Mouse (Mus musculus): ENCODE measurements around the gene Fggy.

DNA sequence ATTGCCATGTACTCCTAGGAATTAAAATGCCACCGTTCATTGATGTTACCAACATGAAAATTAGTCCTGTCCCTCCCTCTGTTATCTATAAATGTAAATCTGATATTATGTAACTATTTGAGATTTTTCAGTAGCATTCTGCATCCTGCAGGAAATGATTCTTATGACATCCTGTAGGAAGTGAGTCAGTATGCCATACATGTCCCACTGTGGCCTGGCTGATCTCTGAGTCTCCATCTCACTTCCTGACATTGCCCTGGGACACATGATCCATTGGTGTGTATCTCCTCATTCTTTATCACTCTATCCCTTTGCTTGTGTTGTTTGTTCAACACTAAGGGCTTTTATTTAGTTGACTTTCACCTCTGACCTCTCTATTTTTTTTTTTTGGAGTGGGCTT, 110.3 kb downstream of the Fggy start:
- TF ChIP-seq TAL1 (IDR thresholded peaks at IDR 0.05; ENCODE audit: low read length) = no peak
- no peak for TF ChIP-seq GATA1 (IDR thresholded peaks at IDR 0.05; ENCODE audit: low read length)

All from erythroblast, embryonic 14.5 days (primary cell).